ENCODE assay signal across 8 mouse cellular contexts in the genomic region with DNA sequence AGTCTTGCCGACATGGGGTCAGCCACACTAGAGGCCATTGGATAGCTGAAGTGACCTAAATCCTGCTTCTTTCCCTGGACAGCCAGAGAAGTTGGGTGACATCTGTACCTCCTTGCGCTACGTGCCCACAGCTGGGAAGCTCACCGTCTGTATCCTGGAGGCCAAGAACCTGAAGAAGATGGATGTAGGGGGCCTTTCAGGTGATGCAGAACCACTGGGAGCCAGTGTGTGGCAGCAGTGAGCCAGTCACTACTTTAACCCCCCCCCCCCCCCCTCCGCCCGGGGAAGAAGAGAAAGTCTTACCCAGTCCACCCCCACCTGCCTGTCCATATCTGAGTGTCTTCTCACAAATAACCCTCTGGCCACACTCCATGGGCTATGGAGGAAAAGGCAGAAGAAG.
A peak's percentile ranks its signal among the peaks of the same experiment; 100 is the strongest.
DNase-seq lines count a peak whose midpoint lies in the region; TF ChIP-seq lines count a peak whose summit lies in the region.

No protein-coding gene starts in this region.

- no peaks in the 10 kb centered on the region for H3K27me3 ChIP-seq in thymus, adult 2 months (ENCODE audit: control insufficient read depth, insufficient read depth, low read length)
- H3K27me3 ChIP-seq in small intestine, adult 2 months (ENCODE audit: control insufficient read depth, insufficient read depth, low read length): no peaks in the 10 kb centered on the region

- no peaks in the 10 kb centered on the region for H3K36me3 ChIP-seq in thymus, adult 2 months (ENCODE audit: control insufficient read depth, insufficient read depth, low read length)
- no peaks in the 10 kb centered on the region for H3K36me3 ChIP-seq in small intestine, adult 2 months (ENCODE audit: control insufficient read depth, insufficient read depth, low read length)

- intact Hi-C loops in heart, postnatal 10 days (cut with DNase I): loop anchor here (1.0 kb wide), 2 partner anchors 85 to 109 kb away; no protein-coding TSS in a partner anchor

- H3K4me1 ChIP-seq in thymus, adult 2 months (replicated peaks; ENCODE audit: control insufficient read depth, insufficient read depth, low read length): peaks cover 4% of the 10 kb centered on the region
- H3K4me1 ChIP-seq in embryonic fibroblast, embryonic 13.5 days (ENCODE audit: control insufficient read depth, insufficient read depth, low read length): peaks cover 3% of the 10 kb centered on the region
- H3K4me1 ChIP-seq in small intestine, adult 2 months (ENCODE audit: control insufficient read depth, insufficient read depth, insufficient read length, low read length): peaks cover 13% of the 10 kb centered on the region

- peak; percentile 61; the same call in 1 of the 2 replicates for TF ChIP-seq CTCF in thymus, adult 2 months (IDR thresholded peaks at IDR 0.05; ENCODE audit: borderline replicate concordance, control insufficient read depth, extremely low read depth, insufficient read depth, low read length, poor library complexity)
- peak; percentile 53; the same call in 1 of the 2 replicates for TF ChIP-seq CTCF in embryonic fibroblast, embryonic 13.5 days (IDR thresholded peaks at IDR 0.05; ENCODE audit: borderline replicate concordance, insufficient read depth, low read length)
- TF ChIP-seq CTCF in small intestine, adult 2 months (IDR thresholded peaks at IDR 0.05; ENCODE audit: extremely low read depth, insufficient read length, insufficient replicate concordance, low read depth, low read length): peak; percentile 47; the same call in 1 of the 2 replicates

- no peak for TF ChIP-seq POLR2A in thymus, adult 2 months (IDR thresholded peaks at IDR 0.05; ENCODE audit: control insufficient read depth, extremely low read depth, insufficient read depth, low read length, poor library complexity)
- no peak for TF ChIP-seq POLR2A in embryonic fibroblast, embryonic 13.5 days (IDR thresholded peaks at IDR 0.05; ENCODE audit: low read depth, low read length)
- no peak for TF ChIP-seq POLR2A in small intestine, adult 2 months (IDR thresholded peaks at IDR 0.05; ENCODE audit: low read depth, low read length)

- 50% methylated on average over 6 of the region's 6 CpGs for WGBS in thymus, adult 2 months
- WGBS in small intestine, adult 2 months: 39% methylated on average over 6 of the region's 6 CpGs

- DNase-seq in heart, adult 11 months: peak; percentile 95
- no peak for DNase-seq in heart, postnatal 10 days
- peak; percentile 8 for DNase-seq in thymus, adult 2 months
- no peak for DNase-seq in thymus, postnatal 10 days (ENCODE audit: low spot score in 2 of 2)
- DNase-seq in T-cell, adult 2 months (ENCODE audit: low spot score): no peak
- DNase-seq in frontal cortex, postnatal 25 days (ENCODE audit: low spot score in 2 of 2): no peak

- H3K4me3 ChIP-seq in thymus, adult 2 months (ENCODE audit: control insufficient read depth, insufficient read depth, low read length): no peak overlapping the region
- H3K4me3 ChIP-seq in embryonic fibroblast, embryonic 13.5 days (ENCODE audit: insufficient read depth, low read length): no peak overlapping the region
- no peak overlapping the region for H3K4me3 ChIP-seq in small intestine, adult 2 months (ENCODE audit: low read depth, low read length)

- no peak overlapping the region for H3K27ac ChIP-seq in thymus, adult 2 months (ENCODE audit: control insufficient read depth, insufficient read depth, low read length)
- no peak overlapping the region for H3K27ac ChIP-seq in embryonic fibroblast, embryonic 13.5 days (ENCODE audit: insufficient read depth, low read length)
- H3K27ac ChIP-seq in small intestine, adult 2 months (ENCODE audit: insufficient read depth, low read depth, low read length): no peak overlapping the region

Comparison
In these comparisons a context has a peak if more than half of its experiments do, and no peak if none do; other contexts are left out.
1. DNase-seq: peak in heart, adult 11 months (single experiment) and thymus, adult 2 months (single experiment); none in heart, postnatal 10 days (0 of 2), thymus, postnatal 10 days (0 of 2), T-cell, adult 2 months (single experiment) and frontal cortex, postnatal 25 days (0 of 2).
2. Peak in every context shown above with its lines, with median percentiles within 50 percentile points of each other: CTCF ChIP-seq.